Mouse (Mus musculus): Measurements from ENCODE around the gene Ccar1.

GRCm38 (mm10) chr10:62750781-62751180 lies 41.3 kb downstream of the Ccar1 start:
- no peak for TF ChIP-seq POLR2A (IDR thresholded peaks at IDR 0.05; ENCODE audit: borderline replicate concordance, insufficient read depth, low read length)
- TF ChIP-seq CTCF (IDR thresholded peaks at IDR 0.05; ENCODE audit: borderline replicate concordance, insufficient read depth, low read depth, low read length) = no peak

All from cerebellum, adult 2 months (tissue).